Mouse (Mus musculus): ENCODE measurements around the gene Adamts7. TPM values are rescaled to one million over a fixed set of nuclear protein-coding genes. Genes with fewer than 3 reads are reported as not detected.

Gene Adamts7
- polyA plus RNA-seq, 1 experiment = 3.1 TPM

GRCm38 (mm10) chr9:90237232-90238062, 74.6 kb downstream of the Adamts7 start:
- Histone ChIP-seq H3K4me1 (ENCODE audit: control insufficient read depth, insufficient read depth, low read length) (peaks cover 24% of the 10 kb centered on the region), H3K4me3 (replicated peaks; ENCODE audit: control insufficient read depth, low read depth, low read length) (no peak overlapping the region), H3K27ac (ENCODE audit: control insufficient read depth, insufficient read depth, low read depth, low read length, poor library complexity) (peak overlapping the region; percentile 96)
- TF ChIP-seq CTCF (IDR thresholded peaks at IDR 0.05; ENCODE audit: control insufficient read depth, insufficient read depth, low read length) = peak; percentile 31; the same call in 1 of the 2 replicates
- TF ChIP-seq POLR2A (IDR thresholded peaks at IDR 0.05; ENCODE audit: borderline replicate concordance, control insufficient read depth, low read depth, low read length) = no peak
- 13% methylated on average over 9 of the region's 9 CpGs for WGBS

- TF ChIP-seq CTCF (IDR thresholded peaks at IDR 0.05; ENCODE audit: control insufficient read depth, insufficient read depth, low read length) (no peak), POLR2A (IDR thresholded peaks at IDR 0.05; ENCODE audit: borderline replicate concordance, control insufficient read depth, low read depth, low read length) (no peak)
- peak overlapping the region; percentile 38 for H3K27ac ChIP-seq (ENCODE audit: control insufficient read depth, insufficient read depth, low read depth, low read length, poor library complexity)
- 54% methylated on average over 4 of the region's 4 CpGs for WGBS
Measured at GRCm38 (mm10) chr9:90240560-90240959, 77.7 kb downstream of the Adamts7 start.

GRCm38 (mm10) chr9:90241041-90241440, 78.2 kb downstream of the Adamts7 start:
- no peak for TF ChIP-seq CTCF (IDR thresholded peaks at IDR 0.05; ENCODE audit: control insufficient read depth, insufficient read depth, low read length)
- no peak for TF ChIP-seq POLR2A (IDR thresholded peaks at IDR 0.05; ENCODE audit: borderline replicate concordance, control insufficient read depth, low read depth, low read length)
- peaks cover 19% of the 10 kb centered on the region for H3K4me1 ChIP-seq (ENCODE audit: control insufficient read depth, insufficient read depth, low read length)
- 60% methylated on average over 6 of the region's 6 CpGs for WGBS
- H3K4me3 ChIP-seq (replicated peaks; ENCODE audit: control insufficient read depth, low read depth, low read length) = no peak overlapping the region
- H3K27ac ChIP-seq (ENCODE audit: control insufficient read depth, insufficient read depth, low read depth, low read length, poor library complexity) = peak overlapping the region; percentile 34; the same call in 1 of the 2 replicates

More at GRCm38 (mm10) chr9:90240560-90240959, 77.7 kb downstream of the Adamts7 start:
- Histone ChIP-seq H3K4me3 (replicated peaks; ENCODE audit: control insufficient read depth, low read depth, low read length) (no peak overlapping the region), H3K4me1 (ENCODE audit: control insufficient read depth, insufficient read depth, low read length) (peaks cover 18% of the 10 kb centered on the region)

GRCm38 (mm10) chr9:90241618-90242017, 78.7 kb downstream of the Adamts7 start:
- peaks cover 22% of the 10 kb centered on the region for H3K4me1 ChIP-seq (ENCODE audit: control insufficient read depth, insufficient read depth, low read length)
- H3K4me3 ChIP-seq (replicated peaks; ENCODE audit: control insufficient read depth, low read depth, low read length) = no peak overlapping the region
- WGBS = 47% methylated on average over 7 of the region's 7 CpGs
- no peak overlapping the region; the same call in 1 of the 2 replicates for H3K27ac ChIP-seq (ENCODE audit: control insufficient read depth, insufficient read depth, low read depth, low read length, poor library complexity)
- no peak for TF ChIP-seq POLR2A (IDR thresholded peaks at IDR 0.05; ENCODE audit: borderline replicate concordance, control insufficient read depth, low read depth, low read length)
- peak; percentile 91 for TF ChIP-seq CTCF (IDR thresholded peaks at IDR 0.05; ENCODE audit: control insufficient read depth, insufficient read depth, low read length)

GRCm38 (mm10) chr9:90242291-90242690, 79.4 kb downstream of the Adamts7 start:
- Histone ChIP-seq H3K27ac (ENCODE audit: control insufficient read depth, insufficient read depth, low read depth, low read length, poor library complexity) (peak overlapping the region; percentile 96), H3K4me1 (ENCODE audit: control insufficient read depth, insufficient read depth, low read length) (peaks cover 22% of the 10 kb centered on the region), H3K4me3 (replicated peaks; ENCODE audit: control insufficient read depth, low read depth, low read length) (peak overlapping the region; percentile 57)
- 39% methylated on average over 6 of the region's 6 CpGs for WGBS
- TF ChIP-seq CTCF (IDR thresholded peaks at IDR 0.05; ENCODE audit: control insufficient read depth, insufficient read depth, low read length) (no peak), POLR2A (IDR thresholded peaks at IDR 0.05; ENCODE audit: borderline replicate concordance, control insufficient read depth, low read depth, low read length) (no peak)

GRCm38 (mm10) chr9:90242855-90243254, 80.0 kb downstream of the Adamts7 start:
- WGBS = 3% methylated on average over 7 of the region's 7 CpGs
- peaks cover 22% of the 10 kb centered on the region for H3K4me1 ChIP-seq (ENCODE audit: control insufficient read depth, insufficient read depth, low read length)
- TF ChIP-seq CTCF (IDR thresholded peaks at IDR 0.05; ENCODE audit: control insufficient read depth, insufficient read depth, low read length) (no peak), POLR2A (IDR thresholded peaks at IDR 0.05; ENCODE audit: borderline replicate concordance, control insufficient read depth, low read depth, low read length) (no peak)

GRCm38 (mm10) chr9:90244301-90245151, 81.7 kb downstream of the Adamts7 start:
- peak overlapping the region; percentile 96 for H3K27ac ChIP-seq (ENCODE audit: control insufficient read depth, insufficient read depth, low read depth, low read length, poor library complexity)
- peaks cover 21% of the 10 kb centered on the region for H3K4me1 ChIP-seq (ENCODE audit: control insufficient read depth, insufficient read depth, low read length)
- peak; percentile 11; the same call in 1 of the 2 replicates for TF ChIP-seq CTCF (IDR thresholded peaks at IDR 0.05; ENCODE audit: control insufficient read depth, insufficient read depth, low read length)
- TF ChIP-seq POLR2A (IDR thresholded peaks at IDR 0.05; ENCODE audit: borderline replicate concordance, control insufficient read depth, low read depth, low read length) = no peak
- no peak overlapping the region for H3K4me3 ChIP-seq (replicated peaks; ENCODE audit: control insufficient read depth, low read depth, low read length)
- 41% methylated on average over 15 of the region's 15 CpGs for WGBS

More at GRCm38 (mm10) chr9:90242855-90243254, 80.0 kb downstream of the Adamts7 start:
- peak overlapping the region; percentile 51 for H3K4me3 ChIP-seq (replicated peaks; ENCODE audit: control insufficient read depth, low read depth, low read length)
- peak overlapping the region; percentile 96 for H3K27ac ChIP-seq (ENCODE audit: control insufficient read depth, insufficient read depth, low read depth, low read length, poor library complexity)

GRCm38 (mm10) chr9:90245206-90245605, 82.3 kb downstream of the Adamts7 start:
- Histone ChIP-seq H3K4me1 (ENCODE audit: control insufficient read depth, insufficient read depth, low read length) (peaks cover 23% of the 10 kb centered on the region), H3K27ac (ENCODE audit: control insufficient read depth, insufficient read depth, low read depth, low read length, poor library complexity) (peak overlapping the region; percentile 96), H3K4me3 (replicated peaks; ENCODE audit: control insufficient read depth, low read depth, low read length) (no peak overlapping the region)
- TF ChIP-seq CTCF (IDR thresholded peaks at IDR 0.05; ENCODE audit: control insufficient read depth, insufficient read depth, low read length) (no peak), POLR2A (IDR thresholded peaks at IDR 0.05; ENCODE audit: borderline replicate concordance, control insufficient read depth, low read depth, low read length) (no peak)
- 15% methylated on average over 6 of the region's 6 CpGs for WGBS
